Mouse (Mus musculus) midbrain, embryonic 10.5 days (tissue): ENCODE measurements at regions not wholly inside any gene's neighbourhood (a gene's known extent, or its start where the extent isn't known, plus 50 kb on each side); places are given as distances from the start of the nearest gene placed in this dataset.

Experiments used
- DNase-seq: peaks from one replicate; pipeline ENCODE4 v3.0.0-alpha.2; 2017; ENCODE audit warnings: low spot score
- H3K27ac ChIP-seq: fragments of 300-500 bp; sonication (generic); replicated peaks from 2 replicates; pipeline ENCODE4 v1.5.1; 2016; ENCODE audit warnings: mild to moderate bottlenecking
- H3K27me3 ChIP-seq: fragments of 300-500 bp; sonication (generic); 2 replicates; pipeline ENCODE4 v1.6.1; 2016; ENCODE audit warnings: low read depth, mild to moderate bottlenecking; ENCODE audit not compliant: poor library complexity, severe bottlenecking
- H3K36me3 ChIP-seq: fragments of 300-500 bp; sonication (generic); 2 replicates; pipeline ENCODE4 v1.6.1; 2016; ENCODE audit warnings: mild to moderate bottlenecking, moderate library complexity
- H3K4me1 ChIP-seq: fragments of 300-500 bp; sonication (generic); 2 replicates; pipeline ENCODE4 v1.6.1; 2016
- H3K4me3 ChIP-seq: fragments of 300-500 bp; sonication (generic); 2 replicates; pipeline ENCODE4 v1.5.1; 2016; ENCODE audit warnings: mild to moderate bottlenecking, moderate library complexity
- H3K9me3 ChIP-seq: fragments of 300-500 bp; sonication (generic); replicated peaks from 2 replicates; pipeline ENCODE4 v1.6.1; 2016; ENCODE audit warnings: mild to moderate bottlenecking
- WGBS: fragments of 180-500 bp; shearing (Covaris S2); methylation state at CpG from one replicate; pipeline ENCODE4 v1.1.7; 2016; 5-methylcytosine and 5-hydroxymethylcytosine counted together

DNA sequence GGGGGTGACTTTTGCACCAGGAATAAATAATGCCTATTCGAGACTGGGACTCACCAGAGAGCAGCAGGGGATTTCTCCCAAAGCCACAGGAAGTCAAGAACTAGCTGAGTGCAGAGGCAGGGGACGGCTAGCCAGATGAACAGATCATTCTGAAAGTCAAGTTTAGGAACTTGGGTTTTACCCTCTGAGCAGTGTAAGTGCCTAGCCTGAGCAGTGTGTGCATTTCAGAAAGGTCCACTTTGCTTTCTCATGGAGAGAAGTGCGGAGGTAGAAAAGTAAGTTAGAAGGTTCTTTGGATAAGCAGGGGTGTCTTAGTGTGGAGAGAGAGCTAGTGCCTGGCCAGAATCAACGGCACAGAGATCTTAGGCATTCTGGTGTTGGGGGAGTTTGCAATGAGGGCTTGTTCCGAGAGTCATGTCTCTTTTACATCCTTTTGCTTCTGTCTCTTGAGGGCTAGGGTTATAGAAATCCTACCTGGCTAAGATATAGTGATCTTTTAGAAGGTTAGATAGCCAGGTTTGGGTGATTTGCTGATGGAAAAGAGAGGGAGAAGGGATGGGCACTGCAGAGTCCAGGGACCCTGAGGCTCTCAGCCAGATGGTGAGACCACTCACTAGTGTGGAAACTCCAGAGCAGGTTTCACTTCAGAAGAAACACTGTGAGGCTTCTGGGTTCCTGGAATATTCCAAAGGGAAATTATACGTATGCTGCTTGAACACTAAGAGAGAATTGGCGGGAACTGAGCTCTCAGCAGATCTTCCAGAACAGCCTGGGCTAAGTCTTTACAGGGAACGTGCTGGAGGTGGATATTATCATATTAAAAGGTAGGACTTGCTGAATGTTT, 68.8 kb upstream of the Tgfbr2 start:
- Histone ChIP-seq H3K27ac (no peak overlapping the region), H3K4me1 (no peaks in the 10 kb centered on the region)
- 81% methylated on average over 8 of the region's 8 CpGs for WGBS

DNA sequence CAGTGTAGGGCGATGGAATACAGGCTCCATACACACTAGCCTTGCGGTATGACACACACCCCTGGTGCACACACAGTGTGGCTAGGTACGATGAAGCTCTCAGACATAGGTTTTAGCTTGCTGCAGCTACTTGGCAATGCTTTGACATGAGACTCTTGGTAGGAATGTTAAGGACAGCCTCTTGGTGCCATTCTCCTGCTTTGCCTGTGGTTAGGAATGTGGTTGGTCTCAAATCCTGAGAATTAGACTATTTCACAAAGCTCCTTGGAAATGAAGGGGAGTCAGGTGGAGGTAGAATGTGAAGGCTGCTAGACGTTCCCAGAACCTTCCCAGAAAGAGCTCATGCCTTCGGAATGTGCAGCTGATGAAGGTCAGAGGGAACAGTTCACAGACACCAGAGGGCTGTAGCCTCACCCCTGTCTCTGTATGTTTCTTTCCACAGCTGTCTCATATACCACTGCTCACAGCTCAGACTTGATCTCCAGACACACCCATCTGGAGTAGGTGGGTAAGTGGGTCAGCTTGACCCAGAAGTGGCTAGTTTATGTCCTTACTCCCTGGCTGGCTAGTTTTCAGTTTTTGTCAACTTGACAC, 66.9 kb upstream of the Tgfbr2 start:
- DNase-seq: no peak
- Histone ChIP-seq H3K27me3 (no peaks in the 10 kb centered on the region), H3K27ac (no peak overlapping the region), H3K9me3 (no peaks in the 10 kb centered on the region), H3K36me3 (no peaks in the 10 kb centered on the region), H3K4me3 (no peak overlapping the region), H3K4me1 (no peaks in the 10 kb centered on the region)
- WGBS: 90% methylated on average over 5 of the region's 5 CpGs

More for the DNA sequence above, 68.8 kb upstream of the Tgfbr2 start:
- Histone ChIP-seq H3K9me3 (no peaks in the 10 kb centered on the region), H3K4me3 (no peak overlapping the region), H3K27me3 (no peaks in the 10 kb centered on the region), H3K36me3 (no peaks in the 10 kb centered on the region)
- no peak for DNase-seq

DNA sequence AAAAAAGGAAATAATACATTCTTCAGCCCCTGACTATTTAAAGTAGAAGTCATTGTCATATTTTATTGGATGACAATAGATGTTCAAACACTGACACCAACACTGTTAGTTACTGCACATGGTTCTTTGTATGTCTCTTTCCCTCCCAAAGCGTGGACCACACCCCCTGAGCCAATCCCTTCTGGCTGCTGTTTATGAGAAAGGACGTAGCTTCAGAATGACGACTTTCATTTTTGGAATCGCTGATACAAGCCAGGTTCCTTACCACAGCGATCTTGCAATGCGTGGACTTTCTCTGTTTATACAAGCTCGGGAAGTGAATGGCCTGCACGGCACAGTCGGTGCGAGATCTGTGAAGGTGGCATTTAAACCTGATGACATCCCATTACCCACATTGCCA, 66.1 kb upstream of the Tgfbr2 start:
- WGBS: 94% methylated on average over 10 of the region's 10 CpGs
- H3K4me1 ChIP-seq: no peaks in the 10 kb centered on the region
- no peaks in the 10 kb centered on the region for H3K27me3 ChIP-seq
- H3K27ac ChIP-seq: no peak overlapping the region
- no peaks in the 10 kb centered on the region for H3K36me3 ChIP-seq
- no peak for DNase-seq
- H3K4me3 ChIP-seq: no peak overlapping the region
- H3K9me3 ChIP-seq: no peaks in the 10 kb centered on the region

DNA sequence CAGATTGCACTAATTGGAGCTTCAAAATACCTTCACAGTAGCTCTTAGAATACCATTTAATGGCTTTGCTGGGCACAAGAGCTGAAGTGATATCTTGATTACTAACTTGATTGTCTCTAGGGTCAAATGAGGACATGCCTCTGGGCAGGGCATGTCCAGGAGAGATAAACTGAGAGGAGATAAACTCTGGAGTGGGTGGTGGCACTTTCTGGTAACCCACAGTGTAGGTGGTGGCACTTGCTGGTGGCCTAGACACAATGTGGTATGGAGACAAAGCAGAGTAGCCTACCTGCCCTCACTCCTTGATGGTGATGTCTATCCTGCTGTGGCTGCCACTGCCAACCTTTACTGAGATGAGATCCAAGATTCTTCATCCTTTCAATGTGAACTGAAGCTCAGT, 61.7 kb upstream of the Tgfbr2 start:
- Histone ChIP-seq H3K9me3 (no peaks in the 10 kb centered on the region), H3K4me1 (no peaks in the 10 kb centered on the region), H3K27me3 (no peaks in the 10 kb centered on the region), H3K36me3 (no peaks in the 10 kb centered on the region), H3K27ac (no peak overlapping the region), H3K4me3 (no peak overlapping the region)
- no peak for DNase-seq

DNA sequence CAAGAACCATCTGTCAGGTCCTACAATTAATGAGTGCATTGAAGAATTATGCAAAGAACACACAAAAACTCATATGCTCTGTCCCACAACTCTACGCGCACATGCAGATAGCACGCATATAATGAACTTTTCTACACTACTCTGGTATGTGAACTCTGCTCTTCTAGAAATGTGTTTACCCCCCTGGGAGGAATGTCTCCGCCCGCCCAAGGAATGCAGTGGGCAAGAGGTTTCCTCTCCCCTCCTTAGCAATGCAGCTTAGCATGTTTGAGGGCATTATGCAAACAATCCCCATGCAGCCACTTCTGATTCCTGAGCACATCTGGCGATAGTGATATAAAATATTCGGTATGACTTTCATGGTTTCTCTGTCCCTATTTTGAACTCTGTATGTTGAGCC, 59.0 kb upstream of the Tgfbr2 start:
- Histone ChIP-seq H3K27ac (no peak overlapping the region), H3K9me3 (no peaks in the 10 kb centered on the region), H3K4me3 (no peak overlapping the region), H3K27me3 (no peaks in the 10 kb centered on the region), H3K4me1 (peaks cover 6% of the 10 kb centered on the region), H3K36me3 (no peaks in the 10 kb centered on the region)
- WGBS: 90% methylated on average over 7 of the region's 7 CpGs
- no peak for DNase-seq

DNA sequence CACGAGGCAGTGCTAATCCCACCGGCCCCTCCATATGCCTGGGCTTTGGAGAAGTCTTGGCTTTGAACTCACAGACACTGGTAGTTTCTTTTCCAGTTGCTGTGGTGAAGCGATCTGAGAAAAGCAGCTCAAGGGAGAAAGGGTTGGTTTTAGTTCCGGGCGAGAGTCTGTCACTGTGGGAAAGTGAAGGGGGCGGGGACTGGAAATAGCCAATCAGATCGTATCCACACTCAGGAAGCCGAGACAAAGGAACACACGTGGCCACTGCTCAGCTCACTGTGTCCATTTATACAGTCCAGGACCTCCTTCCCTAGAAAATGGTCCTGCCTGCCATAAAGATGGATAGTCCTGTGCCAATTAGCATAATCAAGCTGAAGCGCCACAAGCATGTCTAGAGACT, 57.2 kb upstream of the Tgfbr2 start:
- no peaks in the 10 kb centered on the region for H3K27me3 ChIP-seq
- DNase-seq: no peak
- no peaks in the 10 kb centered on the region for H3K36me3 ChIP-seq
- no peak overlapping the region for H3K27ac ChIP-seq
- no peaks in the 10 kb centered on the region for H3K9me3 ChIP-seq
- H3K4me1 ChIP-seq: peaks cover 6% of the 10 kb centered on the region
- H3K4me3 ChIP-seq: no peak overlapping the region
- 83% methylated on average over 10 of the region's 10 CpGs for WGBS

DNA sequence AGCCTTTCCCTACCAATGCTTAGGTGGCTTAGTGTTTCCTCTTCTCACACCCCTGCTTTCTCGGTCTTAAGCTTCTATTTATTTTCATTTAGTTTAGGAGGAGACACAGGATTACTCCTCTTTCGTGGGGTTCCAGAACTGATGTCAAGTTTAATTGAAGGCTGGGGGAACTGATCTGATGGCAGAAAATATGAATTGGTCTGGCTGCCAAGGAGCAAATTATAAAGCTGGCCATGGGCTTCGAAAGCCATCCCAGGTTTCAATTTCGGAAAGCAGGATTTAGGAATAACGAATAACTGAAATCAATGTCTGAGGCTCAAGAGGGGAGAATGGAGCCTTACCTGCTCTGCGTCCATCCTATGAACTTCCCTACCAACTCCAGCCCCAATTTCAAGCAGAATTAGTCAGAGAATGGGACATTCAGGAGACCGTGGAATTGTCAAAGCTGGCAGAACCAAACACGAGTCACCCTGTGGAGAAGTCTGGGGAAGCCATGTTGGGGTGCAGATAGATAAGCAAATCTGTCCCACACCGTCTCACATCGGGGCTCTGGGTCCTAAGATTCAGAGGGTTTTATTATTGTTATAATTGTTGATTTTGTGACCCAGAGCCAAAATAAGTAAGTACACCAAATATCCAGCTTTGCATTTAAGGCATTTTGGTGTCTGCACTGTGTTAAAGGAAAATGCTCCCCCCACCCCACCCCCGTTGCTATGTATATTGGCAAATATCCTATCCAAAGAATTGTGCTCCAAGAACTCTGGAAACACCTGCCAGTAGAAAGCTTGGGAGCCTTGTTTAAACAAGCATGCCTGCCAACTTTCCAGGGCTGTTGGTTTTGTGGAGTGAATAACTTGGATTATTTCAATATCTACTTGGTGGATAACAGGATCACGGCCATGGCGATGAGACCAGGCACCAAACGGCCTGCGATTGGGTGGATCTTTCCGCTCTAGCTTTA, 56.5 kb upstream of the Tgfbr2 start:
- Histone ChIP-seq H3K4me3 (no peak overlapping the region), H3K27me3 (no peaks in the 10 kb centered on the region), H3K27ac (no peak overlapping the region), H3K4me1 (peaks cover 6% of the 10 kb centered on the region), H3K36me3 (no peaks in the 10 kb centered on the region), H3K9me3 (no peaks in the 10 kb centered on the region)
- no peak for DNase-seq
- 90% methylated on average over 16 of the region's 16 CpGs for WGBS

DNA sequence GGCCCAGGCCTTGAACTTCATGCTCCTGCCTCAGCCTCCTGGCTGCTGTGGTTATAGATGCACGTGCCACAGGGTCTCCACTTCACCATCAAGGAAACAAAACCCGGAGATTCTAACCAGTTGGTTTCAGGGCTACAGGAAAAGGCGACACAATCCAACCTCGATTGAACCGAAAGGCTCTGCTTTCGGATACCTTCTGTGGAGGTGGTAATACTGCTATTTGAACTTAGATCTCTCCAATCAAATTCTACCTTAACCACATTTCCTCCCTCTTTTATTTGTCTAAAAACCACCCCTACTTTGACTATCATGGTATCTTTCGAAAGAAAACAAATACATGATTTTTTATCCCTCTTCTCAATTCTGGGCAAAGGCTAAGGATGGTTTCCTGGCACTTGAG, 55.2 kb upstream of the Tgfbr2 start:
- 91% methylated on average over 7 of the region's 7 CpGs for WGBS
- H3K27ac ChIP-seq: no peak overlapping the region
- H3K36me3 ChIP-seq: no peaks in the 10 kb centered on the region
- DNase-seq: no peak
- no peaks in the 10 kb centered on the region for H3K27me3 ChIP-seq
- H3K9me3 ChIP-seq: no peaks in the 10 kb centered on the region
- no peak overlapping the region for H3K4me3 ChIP-seq
- H3K4me1 ChIP-seq: peaks cover 6% of the 10 kb centered on the region

DNA sequence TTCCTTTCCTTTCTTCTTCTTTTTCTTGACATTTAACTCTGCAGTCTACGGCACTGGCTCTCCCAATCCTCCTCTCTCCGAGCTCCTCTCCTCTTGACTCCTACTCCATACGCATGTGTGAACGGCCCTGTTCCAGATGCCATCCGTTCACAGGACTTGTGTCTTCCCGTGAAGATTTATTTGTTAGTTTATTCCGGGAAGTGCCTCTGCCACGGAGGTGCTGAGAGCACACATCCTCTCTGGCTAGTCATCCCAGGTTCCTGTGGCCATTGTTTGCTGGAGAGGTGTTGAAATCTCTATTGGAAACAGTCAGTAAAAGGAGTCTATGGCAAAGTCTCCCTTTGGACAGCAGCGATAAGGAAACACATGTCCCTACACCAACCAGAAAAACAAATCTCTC, 53.3 kb upstream of the Tgfbr2 start:
- no peak for DNase-seq
- WGBS: 80% methylated on average over 9 of the region's 9 CpGs
- Histone ChIP-seq H3K36me3 (no peaks in the 10 kb centered on the region), H3K27me3 (no peaks in the 10 kb centered on the region), H3K4me3 (no peak overlapping the region), H3K9me3 (no peaks in the 10 kb centered on the region), H3K27ac (no peak overlapping the region), H3K4me1 (peaks cover 6% of the 10 kb centered on the region)

DNA sequence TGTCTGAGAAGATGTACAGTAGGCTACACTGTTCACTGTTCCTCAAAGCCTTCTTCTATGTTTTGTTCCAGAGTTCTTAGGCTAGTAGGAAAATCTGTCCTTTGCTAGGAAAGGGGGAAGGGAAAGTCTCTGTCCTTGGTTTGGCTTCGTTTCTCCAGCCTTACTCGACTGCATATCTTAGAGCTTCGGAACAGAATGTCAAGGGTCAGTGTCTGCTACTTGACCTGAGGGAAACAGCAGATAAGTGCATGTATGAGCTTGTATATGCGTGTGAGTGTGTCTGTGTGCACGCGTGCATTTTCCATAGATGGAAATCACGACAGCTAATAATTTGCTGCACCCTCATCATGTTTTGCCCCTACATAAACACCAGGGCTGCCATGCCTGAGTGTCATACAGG, 52.6 kb upstream of the Tgfbr2 start:
- DNase-seq: no peak
- Histone ChIP-seq H3K27me3 (no peaks in the 10 kb centered on the region), H3K27ac (no peak overlapping the region), H3K9me3 (no peaks in the 10 kb centered on the region), H3K4me3 (no peak overlapping the region), H3K36me3 (no peaks in the 10 kb centered on the region), H3K4me1 (peaks cover 6% of the 10 kb centered on the region)
- 79% methylated on average over 7 of the region's 7 CpGs for WGBS
